Mouse (Mus musculus) midbrain, embryonic 10.5 days (tissue): ENCODE measurements around the gene Prox2. TPM values are rescaled to one million over a fixed set of nuclear protein-coding genes. Genes with fewer than 3 reads are reported as not detected.
"Not testable (repeated sequence)": the region's sequence is repeated elsewhere in the genome, so short reads cannot be mapped to it uniquely, and the experiment has no call there.

Source experiments
- DNase-seq: peaks from one replicate; pipeline ENCODE4 v3.0.0-alpha.2; 2017; ENCODE audit warnings: low spot score
- H3K27ac ChIP-seq: fragments of 300-500 bp; sonication (generic); replicated peaks from 2 replicates; pipeline ENCODE4 v1.5.1; 2016; ENCODE audit warnings: mild to moderate bottlenecking
- H3K27me3 ChIP-seq: fragments of 300-500 bp; sonication (generic); 2 replicates; pipeline ENCODE4 v1.6.1; 2016; ENCODE audit warnings: low read depth, mild to moderate bottlenecking; ENCODE audit not compliant: poor library complexity, severe bottlenecking
- H3K36me3 ChIP-seq: fragments of 300-500 bp; sonication (generic); 2 replicates; pipeline ENCODE4 v1.6.1; 2016; ENCODE audit warnings: mild to moderate bottlenecking, moderate library complexity
- H3K4me1 ChIP-seq: fragments of 300-500 bp; sonication (generic); 2 replicates; pipeline ENCODE4 v1.6.1; 2016
- H3K4me3 ChIP-seq: fragments of 300-500 bp; sonication (generic); 2 replicates; pipeline ENCODE4 v1.5.1; 2016; ENCODE audit warnings: mild to moderate bottlenecking, moderate library complexity
- H3K9me3 ChIP-seq: fragments of 300-500 bp; sonication (generic); replicated peaks from 2 replicates; pipeline ENCODE4 v1.6.1; 2016; ENCODE audit warnings: mild to moderate bottlenecking
- WGBS: fragments of 180-500 bp; shearing (Covaris S2); methylation state at CpG from one replicate; pipeline ENCODE4 v1.1.7; 2016; 5-methylcytosine and 5-hydroxymethylcytosine counted together
- polyA plus RNA-seq: library from polyadenylated mRNA; unstranded; fragments of >200 nt; fragmentation: Nextera tagmentation; extraction: Ambion mirVana; gene quantifications from 2 replicates; pipeline ENCODE4 v1.2.1, GENCODE M21; 2016

Prox2 gene
- polyA plus RNA-seq, 1 experiment from 2014 or later: 2.3 TPM

- H3K4me3 ChIP-seq, H3K36me3 ChIP-seq, H3K27ac ChIP-seq, DNase-seq, H3K9me3 ChIP-seq: not testable (repeated sequence)
- WGBS: 71% methylated on average over 2 of the region's 2 CpGs
- H3K27me3 ChIP-seq: peaks cover 33% of the 10 kb centered on the region
- peaks cover 17% of the 10 kb centered on the region for H3K4me1 ChIP-seq
Measured at GRCm38 (mm10) chr12:85144276-85144675, 33.7 kb upstream of the Prox2 start.

- Histone ChIP-seq H3K27me3 (peaks cover 27% of the 10 kb centered on the region), H3K27ac (no peak overlapping the region), H3K9me3 (no peaks in the 10 kb centered on the region), H3K36me3 (no peaks in the 10 kb centered on the region), H3K4me1 (peaks cover 17% of the 10 kb centered on the region), H3K4me3 (no peak overlapping the region)
- peak; percentile 79 for DNase-seq
- 17% methylated on average over 4 of the region's 4 CpGs for WGBS
Measured at GRCm38 (mm10) chr12:85142803-85143202, 32.2 kb upstream of the Prox2 start.

GRCm38 (mm10) chr12:85141096-85141495 is 30.5 kb upstream of the Prox2 start:
- Histone ChIP-seq H3K4me3 (no peak overlapping the region), H3K36me3 (0 out of 2 replicates have a peak, but pooled peaks cover 5% of the 10 kb centered on the region), H3K27me3 (peaks cover 18% of the 10 kb centered on the region), H3K4me1 (peaks cover 14% of the 10 kb centered on the region), H3K9me3 (no peaks in the 10 kb centered on the region), H3K27ac (no peak overlapping the region)
- no peak for DNase-seq
- 86% methylated on average over 6 of the region's 6 CpGs for WGBS

DNA sequence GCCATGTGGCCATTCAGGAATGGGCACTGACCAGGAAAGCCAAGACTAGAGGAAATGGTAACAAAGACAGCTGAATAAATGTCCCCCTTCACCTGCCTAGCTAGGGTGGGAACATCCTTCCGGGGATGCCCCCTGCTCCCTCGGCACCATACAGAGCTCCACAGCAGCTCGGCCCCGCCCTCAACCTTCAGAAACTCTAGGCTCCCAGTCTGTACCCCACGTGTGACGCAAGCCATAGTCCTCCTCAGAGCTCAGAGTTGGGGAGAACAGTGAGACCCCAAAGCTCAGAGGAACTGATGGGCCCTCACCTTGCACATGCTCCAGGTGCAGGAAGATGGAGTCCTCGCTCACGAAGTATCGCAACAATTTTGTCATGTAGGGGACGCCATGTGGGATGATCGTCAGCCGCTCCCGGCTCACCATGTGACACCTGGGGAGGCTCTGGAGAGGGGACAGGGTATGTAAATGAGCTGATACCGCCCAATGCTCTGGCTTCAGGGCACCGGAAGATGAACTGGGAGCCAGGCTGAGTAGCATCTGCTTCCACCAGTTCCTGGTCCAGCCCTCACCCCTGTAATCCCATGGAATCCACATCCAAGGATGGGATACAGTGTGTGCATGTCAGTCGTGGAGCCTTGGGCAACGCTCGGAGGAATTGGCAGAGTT is 29.6 kb upstream of the Prox2 start:
- H3K27ac ChIP-seq: no peak overlapping the region
- 49% methylated on average over 18 of the region's 18 CpGs for WGBS

GRCm38 (mm10) chr12:85136627-85137026 is 26.1 kb upstream of the Prox2 start:
- Histone ChIP-seq H3K36me3 (peaks cover 46% of the 10 kb centered on the region), H3K9me3 (no peaks in the 10 kb centered on the region), H3K27me3 (peaks cover 18% of the 10 kb centered on the region), H3K4me3 (no peak overlapping the region), H3K4me1 (peaks cover 9% of the 10 kb centered on the region; the same call in 1 of the 2 replicates), H3K27ac (no peak overlapping the region)
- 91% methylated on average over 4 of the region's 4 CpGs for WGBS
- no peak for DNase-seq

More for the DNA sequence above, 29.6 kb upstream of the Prox2 start:
- no peak for DNase-seq
- peaks cover 9% of the 10 kb centered on the region; the same call in 1 of the 2 replicates for H3K4me1 ChIP-seq
- H3K27me3 ChIP-seq: peaks cover 18% of the 10 kb centered on the region
- no peak overlapping the region for H3K4me3 ChIP-seq
- H3K36me3 ChIP-seq: peaks cover 14% of the 10 kb centered on the region
- H3K9me3 ChIP-seq: no peaks in the 10 kb centered on the region

DNA sequence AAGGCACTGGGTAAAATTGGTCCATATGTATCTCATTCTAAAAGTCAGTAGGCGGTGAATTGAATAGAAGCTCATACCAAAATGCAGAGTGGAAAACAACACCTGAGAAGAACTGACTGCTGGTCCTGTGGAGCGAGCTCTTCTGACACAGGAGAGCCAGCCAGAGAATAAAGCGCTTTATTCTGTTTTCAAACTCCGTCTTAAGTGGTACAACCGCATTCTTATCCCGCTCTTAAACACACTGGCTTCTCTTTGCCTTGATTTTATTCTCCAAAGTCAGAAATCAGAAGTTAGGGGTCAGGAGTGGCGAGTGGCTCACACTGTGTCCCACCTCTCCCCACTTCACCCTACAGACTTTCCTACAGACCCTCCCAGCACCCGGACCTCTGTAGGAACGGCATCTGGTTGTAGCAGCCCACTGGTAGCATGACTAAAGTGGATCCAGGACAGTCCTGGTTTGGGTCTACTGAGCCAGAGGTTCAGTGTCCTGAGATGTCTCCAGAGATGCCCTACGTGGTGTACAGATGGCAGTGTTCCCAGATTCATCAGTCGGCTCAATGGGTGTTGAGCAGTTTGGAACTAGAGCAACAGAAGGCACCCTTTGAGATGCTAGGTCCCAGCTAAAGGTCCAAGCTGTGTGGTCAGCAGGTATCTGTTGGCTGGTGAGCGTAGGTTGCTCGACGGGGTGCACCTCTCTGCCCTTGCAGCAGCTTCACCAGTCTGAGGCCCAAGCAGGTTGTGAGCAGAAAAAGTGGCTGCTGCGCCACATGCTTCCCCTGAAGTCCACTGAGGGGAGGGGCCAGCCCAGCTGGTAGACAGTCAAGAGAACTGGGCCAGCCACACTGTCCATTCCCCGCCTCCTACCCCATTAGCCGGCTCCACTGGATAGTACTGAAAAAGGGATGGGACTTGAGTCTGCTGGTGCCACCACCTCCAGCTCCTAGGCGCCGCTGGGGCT is 25.2 kb upstream of the Prox2 start:
- H3K9me3 ChIP-seq: no peaks in the 10 kb centered on the region
- H3K4me3 ChIP-seq: no peak overlapping the region
- peaks cover 14% of the 10 kb centered on the region for H3K27me3 ChIP-seq
- DNase-seq: no peak
- H3K4me1 ChIP-seq: peaks cover 9% of the 10 kb centered on the region; the same call in 1 of the 2 replicates
- no peak overlapping the region for H3K27ac ChIP-seq
- peaks cover 54% of the 10 kb centered on the region for H3K36me3 ChIP-seq
- 85% methylated on average over 19 of the region's 19 CpGs for WGBS

- Histone ChIP-seq H3K9me3 (no peaks in the 10 kb centered on the region), H3K4me1 (peaks cover 5% of the 10 kb centered on the region; the same call in 1 of the 2 replicates), H3K4me3 (no peak overlapping the region), H3K27ac (no peak overlapping the region), H3K36me3 (peaks cover 70% of the 10 kb centered on the region), H3K27me3 (peaks cover 3% of the 10 kb centered on the region; the same call in 1 of the 2 replicates)
- 91% methylated on average over 8 of the region's 8 CpGs for WGBS
- no peak for DNase-seq
Measured at GRCm38 (mm10) chr12:85134043-85134794, 23.7 kb upstream of the Prox2 start.

- peaks cover 4% of the 10 kb centered on the region; the same call in 1 of the 2 replicates for H3K4me1 ChIP-seq
- no peak overlapping the region for H3K27ac ChIP-seq
- H3K4me3 ChIP-seq: no peak overlapping the region
- H3K27me3 ChIP-seq: no peaks in the 10 kb centered on the region
- H3K36me3 ChIP-seq: peaks cover 95% of the 10 kb centered on the region
- WGBS: 93% methylated on average over 6 of the region's 6 CpGs
- no peak for DNase-seq
- no peaks in the 10 kb centered on the region for H3K9me3 ChIP-seq
Measured at GRCm38 (mm10) chr12:85131361-85131760, 20.8 kb upstream of the Prox2 start.

DNA sequence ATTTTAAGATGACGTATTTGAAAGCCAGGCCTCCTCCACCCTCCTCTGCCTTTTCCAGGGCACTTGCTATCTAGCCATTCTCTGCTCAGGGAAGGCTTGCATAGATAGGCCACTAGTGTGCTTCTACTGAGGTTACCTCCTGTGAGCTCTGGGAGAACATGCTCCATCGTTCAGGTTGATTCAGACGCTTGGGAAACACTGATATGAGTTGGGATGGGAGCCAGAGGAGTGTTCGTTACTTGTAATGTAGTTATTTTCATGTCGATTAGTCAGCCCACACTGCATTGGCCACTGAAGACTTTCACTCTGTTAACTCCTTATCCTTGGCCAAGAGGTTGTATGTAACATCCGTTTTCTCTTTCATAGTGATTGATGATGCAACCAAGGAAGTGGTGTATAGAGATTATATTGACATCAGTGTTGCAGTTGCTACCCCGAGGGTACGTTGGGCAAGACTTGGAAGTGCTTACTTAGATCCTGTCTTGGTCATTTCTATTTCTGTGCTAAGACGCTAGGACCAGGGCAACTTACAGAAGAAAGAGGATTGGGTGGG is 18.9 kb upstream of the Prox2 start:
- H3K4me1 ChIP-seq: no peaks in the 10 kb centered on the region
- H3K9me3 ChIP-seq: no peaks in the 10 kb centered on the region
- peaks cover 96% of the 10 kb centered on the region for H3K36me3 ChIP-seq
- H3K4me3 ChIP-seq: no peak overlapping the region
- no peaks in the 10 kb centered on the region for H3K27me3 ChIP-seq
- H3K27ac ChIP-seq: no peak overlapping the region
- DNase-seq: no peak
- WGBS: 97% methylated on average over 9 of the region's 9 CpGs

- Histone ChIP-seq H3K36me3 (peaks cover 96% of the 10 kb centered on the region), H3K27ac (no peak overlapping the region), H3K4me1 (no peaks in the 10 kb centered on the region), H3K27me3 (no peaks in the 10 kb centered on the region), H3K4me3 (no peak overlapping the region), H3K9me3 (no peaks in the 10 kb centered on the region)
- no peak for DNase-seq
- 92% methylated on average over 8 of the region's 8 CpGs for WGBS
Measured at GRCm38 (mm10) chr12:85126986-85127603, 16.5 kb upstream of the Prox2 start.

- no peaks in the 10 kb centered on the region for H3K9me3 ChIP-seq
- no peak overlapping the region for H3K4me3 ChIP-seq
- peaks cover 99% of the 10 kb centered on the region for H3K36me3 ChIP-seq
- no peak for DNase-seq
- no peaks in the 10 kb centered on the region for H3K4me1 ChIP-seq
- no peaks in the 10 kb centered on the region for H3K27me3 ChIP-seq
- H3K27ac ChIP-seq: no peak overlapping the region
- WGBS: 92% methylated on average over 5 of the region's 5 CpGs
Measured at GRCm38 (mm10) chr12:85124751-85125150, 14.2 kb upstream of the Prox2 start.

GRCm38 (mm10) chr12:85123645-85124044 is 13.1 kb upstream of the Prox2 start:
- Histone ChIP-seq H3K9me3 (no peaks in the 10 kb centered on the region), H3K27ac (no peak overlapping the region), H3K27me3 (no peaks in the 10 kb centered on the region), H3K4me3 (no peak overlapping the region), H3K36me3 (peaks cover 100% of the 10 kb centered on the region), H3K4me1 (no peaks in the 10 kb centered on the region)
- DNase-seq: no peak
- 96% methylated on average over 11 of the region's 11 CpGs for WGBS
